Mouse (Mus musculus): ENCODE results near the gene Zbtb7b. TPM values are rescaled to one million over a fixed set of nuclear protein-coding genes. Genes with fewer than 3 reads are reported as not detected.
"Not testable (repeated sequence)": the region's sequence is repeated elsewhere in the genome, so short reads cannot be mapped to it uniquely, and the experiment has no call there.

The Zbtb7b gene
- 10 to 100 TPM; 10.9 to 18.6 TPM for total RNA-seq (2021)

DNA sequence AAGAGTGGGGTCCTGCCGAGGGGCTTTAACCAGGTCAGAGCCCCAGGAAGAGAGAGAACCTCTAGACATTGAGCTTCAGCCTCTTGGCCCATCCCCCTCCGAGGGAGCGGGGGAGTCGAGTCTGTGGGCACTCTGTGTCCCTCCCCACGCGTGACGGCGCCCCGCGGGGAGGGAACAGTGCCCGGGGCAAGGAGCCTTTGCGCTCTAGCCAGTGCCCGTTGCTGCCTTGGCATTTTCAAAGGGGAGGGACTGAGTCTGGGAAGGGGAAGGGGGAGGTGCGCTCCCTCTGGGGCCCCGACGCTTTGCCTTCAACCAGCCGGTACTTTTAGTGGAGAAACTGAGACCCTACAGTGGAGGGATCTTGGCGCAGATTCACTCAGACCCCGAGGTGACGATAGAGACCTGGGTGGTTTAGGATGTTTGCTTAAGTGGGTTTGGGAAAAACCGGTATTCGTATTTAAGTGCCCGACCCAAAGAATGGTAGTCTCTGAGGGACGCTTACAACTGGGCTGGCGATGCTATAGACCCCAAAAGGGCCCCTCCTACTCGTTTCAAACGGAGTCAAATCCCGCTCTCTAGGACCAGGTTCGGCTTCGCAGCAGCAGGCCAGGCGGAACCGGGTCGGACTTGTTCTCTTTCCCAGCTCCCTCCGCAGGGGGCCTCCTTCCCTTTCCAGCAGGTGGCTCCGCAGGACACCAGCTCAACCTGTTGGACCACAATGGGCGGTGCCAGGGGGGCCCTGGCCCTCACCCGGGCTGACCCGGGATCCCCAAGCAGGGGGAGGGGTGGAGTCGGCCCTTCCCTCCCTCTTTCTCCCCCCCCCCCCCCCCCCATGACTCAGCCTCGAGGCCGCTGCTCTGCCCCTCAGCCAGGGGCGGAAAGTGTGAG, at the start of gene Zbtb7b:
Gene Zbtb7b, minus strand, starts transcription at position 771 of the 888 bp plus-strand sequence.
- peak; percentile 49 to 60 for DNase-seq (ENCODE audit: low spot score in 2 of 2)
- intact Hi-C loops (cut with DNase I), result no loop called here

DNA sequence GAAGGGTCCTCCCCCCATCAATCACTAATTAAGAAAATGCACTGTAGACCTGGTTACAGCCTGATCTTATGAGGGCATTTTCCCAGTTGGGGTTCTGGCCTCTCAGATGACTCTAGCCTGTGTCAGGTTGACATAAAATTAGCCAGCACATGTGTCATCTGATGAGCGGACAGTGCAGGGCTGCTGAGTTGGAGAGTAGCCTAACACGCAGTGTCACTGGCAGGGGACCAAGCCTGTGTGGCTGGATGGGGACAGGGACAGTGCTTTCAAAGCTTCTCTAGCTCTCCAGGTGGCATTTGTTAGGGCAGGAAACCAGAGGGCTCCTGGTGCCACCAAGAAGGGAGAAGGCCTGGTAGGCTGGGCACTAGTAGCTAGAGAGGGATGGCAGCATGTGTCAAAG, 46.1 kb upstream of the Zbtb7b start:
- intact Hi-C loops (cut with DNase I), result no loop called here
- DNase-seq (ENCODE audit: low spot score in 2 of 2), result no peak

DNA sequence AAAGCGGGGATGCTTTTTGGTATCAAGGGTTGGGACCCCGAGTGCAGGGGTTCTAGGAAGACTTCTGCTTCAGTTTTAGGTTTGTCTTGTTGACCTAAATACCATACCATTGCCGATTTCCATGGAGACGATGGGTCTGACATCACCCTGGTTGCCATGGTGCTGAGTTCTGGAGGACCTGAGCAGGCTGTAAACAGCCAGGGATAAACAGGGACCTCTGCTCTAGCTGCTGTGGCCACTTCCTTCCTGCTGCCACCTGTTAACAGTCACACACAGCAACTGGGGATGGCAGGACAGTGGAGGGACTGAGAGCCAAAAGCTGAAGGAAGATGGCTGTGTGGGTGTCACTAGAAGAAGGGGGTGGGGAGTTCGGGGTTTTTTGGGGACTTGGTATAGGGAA, 42.7 kb upstream of the Zbtb7b start:
- no peak for DNase-seq (ENCODE audit: low spot score in 2 of 2)
- intact Hi-C loops (cut with DNase I), result no loop called here

DNA sequence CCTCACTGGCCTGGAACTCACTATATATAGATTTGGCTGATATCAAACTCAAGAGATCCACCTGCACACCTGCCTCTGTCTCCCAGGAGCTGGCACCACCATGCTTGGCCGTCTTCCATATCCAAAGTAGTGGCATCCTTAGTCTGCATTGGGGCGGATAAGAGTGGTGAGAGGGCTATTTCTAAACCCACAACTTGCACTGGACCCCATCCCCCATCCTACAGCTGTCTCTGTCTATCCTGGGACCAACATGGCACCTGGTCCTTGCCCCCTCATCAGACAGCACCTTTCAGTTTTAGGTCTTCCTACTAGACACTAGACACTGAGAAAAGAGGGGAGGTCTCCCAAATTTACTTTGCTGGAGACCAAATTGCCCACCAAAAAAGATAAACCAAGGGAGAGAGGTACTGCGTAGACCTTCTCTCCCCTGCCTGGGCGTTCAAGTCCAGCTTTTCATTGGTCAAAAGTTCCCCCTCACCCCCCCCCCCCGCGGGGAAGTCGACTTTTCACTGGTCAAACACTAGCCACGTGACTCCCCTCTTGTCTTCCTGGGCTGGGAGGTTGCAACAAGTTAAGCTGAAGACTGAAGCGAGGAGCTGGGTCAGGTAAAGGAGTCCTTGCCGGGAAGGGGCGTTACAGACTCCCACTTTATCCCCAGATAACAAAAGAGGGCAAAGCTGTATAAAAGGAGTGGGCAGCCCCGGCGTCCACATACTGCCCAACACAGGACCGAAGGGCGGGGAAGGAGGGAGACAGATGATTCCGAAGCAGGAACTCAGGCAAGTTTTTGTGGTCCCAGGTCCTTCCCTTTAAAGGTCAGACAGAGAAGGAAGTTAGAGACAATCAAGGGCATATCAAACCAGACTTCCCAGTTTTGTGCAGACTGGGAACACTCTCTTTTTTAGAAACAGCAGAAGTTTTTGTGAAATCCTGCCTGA, 41.9 kb upstream of the Zbtb7b start, which contains the start of gene Pbxip1:
Gene Pbxip1, plus strand, starts transcription at position 531 of the 938 bp plus-strand sequence.
- intact Hi-C loops (cut with DNase I), result no loop called here
- no peak for DNase-seq (ENCODE audit: low spot score in 2 of 2)

DNA sequence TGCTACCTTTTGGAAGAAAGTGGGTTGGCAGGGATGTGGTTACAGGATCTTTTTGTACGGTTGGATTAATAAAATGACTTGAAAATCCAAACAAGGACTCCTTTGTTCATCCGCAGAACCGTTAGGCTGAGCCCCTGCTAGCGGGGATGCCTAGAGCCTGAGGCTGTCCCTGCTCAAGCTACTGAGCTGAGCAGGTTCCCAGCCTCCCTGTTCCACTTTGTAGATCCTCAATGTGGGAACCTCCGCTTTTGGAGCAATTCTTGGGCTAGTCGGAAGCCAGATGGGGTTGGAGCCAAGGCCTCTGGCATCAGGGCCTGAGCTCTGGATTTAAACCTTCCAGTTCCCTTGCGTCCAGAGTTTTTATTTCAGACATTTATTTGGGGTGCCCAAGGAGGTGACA, 40.5 kb upstream of the Zbtb7b start:
- no peak for DNase-seq (ENCODE audit: low spot score in 2 of 2)
- intact Hi-C loops (cut with DNase I), result no loop called here

DNA sequence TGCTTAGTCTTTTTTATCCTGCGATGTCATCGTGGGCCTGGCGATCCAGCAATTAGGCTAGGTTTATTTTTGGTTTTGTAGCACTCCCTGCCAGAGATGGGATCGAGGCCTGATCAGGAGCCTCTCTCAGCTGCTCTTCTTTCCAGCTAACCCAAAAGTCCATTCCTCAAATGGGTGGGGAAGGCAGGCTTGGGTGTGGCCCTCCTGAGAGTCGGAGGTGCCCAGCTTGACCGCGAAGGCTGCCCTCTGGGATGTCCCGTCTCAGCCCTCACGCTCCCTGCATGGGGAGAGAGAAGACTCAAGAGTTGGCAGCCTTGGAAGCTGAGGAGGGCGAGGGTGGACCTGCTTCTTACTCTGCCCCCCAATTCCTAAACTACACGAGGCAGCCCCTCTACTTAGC, 40.0 kb upstream of the Zbtb7b start:
- DNase-seq (ENCODE audit: low spot score in 2 of 2), result no peak
- intact Hi-C loops (cut with DNase I), result no loop called here

DNA sequence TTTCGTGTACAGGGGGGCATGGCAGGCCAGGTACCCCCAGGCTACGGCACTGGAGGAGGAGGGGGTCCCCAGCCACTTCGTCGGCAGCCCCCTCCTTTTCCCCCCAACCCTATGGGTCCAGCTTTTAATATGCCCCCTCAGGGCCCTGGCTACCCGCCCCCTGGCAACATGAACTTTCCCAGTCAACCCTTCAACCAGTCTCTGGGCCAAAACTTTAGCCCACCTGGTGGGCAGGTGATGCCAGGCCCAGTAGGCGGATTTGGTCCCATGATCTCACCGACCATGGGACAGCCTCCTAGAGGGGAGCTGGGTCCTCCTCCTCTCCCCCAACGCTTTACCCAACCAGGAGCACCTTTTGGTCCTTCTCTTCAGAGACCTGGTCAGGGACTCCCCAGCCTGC, 38.0 kb upstream of the Zbtb7b start:
- intact Hi-C loops (cut with DNase I), result no loop called here
- no peak for DNase-seq (ENCODE audit: low spot score in 2 of 2)

DNA sequence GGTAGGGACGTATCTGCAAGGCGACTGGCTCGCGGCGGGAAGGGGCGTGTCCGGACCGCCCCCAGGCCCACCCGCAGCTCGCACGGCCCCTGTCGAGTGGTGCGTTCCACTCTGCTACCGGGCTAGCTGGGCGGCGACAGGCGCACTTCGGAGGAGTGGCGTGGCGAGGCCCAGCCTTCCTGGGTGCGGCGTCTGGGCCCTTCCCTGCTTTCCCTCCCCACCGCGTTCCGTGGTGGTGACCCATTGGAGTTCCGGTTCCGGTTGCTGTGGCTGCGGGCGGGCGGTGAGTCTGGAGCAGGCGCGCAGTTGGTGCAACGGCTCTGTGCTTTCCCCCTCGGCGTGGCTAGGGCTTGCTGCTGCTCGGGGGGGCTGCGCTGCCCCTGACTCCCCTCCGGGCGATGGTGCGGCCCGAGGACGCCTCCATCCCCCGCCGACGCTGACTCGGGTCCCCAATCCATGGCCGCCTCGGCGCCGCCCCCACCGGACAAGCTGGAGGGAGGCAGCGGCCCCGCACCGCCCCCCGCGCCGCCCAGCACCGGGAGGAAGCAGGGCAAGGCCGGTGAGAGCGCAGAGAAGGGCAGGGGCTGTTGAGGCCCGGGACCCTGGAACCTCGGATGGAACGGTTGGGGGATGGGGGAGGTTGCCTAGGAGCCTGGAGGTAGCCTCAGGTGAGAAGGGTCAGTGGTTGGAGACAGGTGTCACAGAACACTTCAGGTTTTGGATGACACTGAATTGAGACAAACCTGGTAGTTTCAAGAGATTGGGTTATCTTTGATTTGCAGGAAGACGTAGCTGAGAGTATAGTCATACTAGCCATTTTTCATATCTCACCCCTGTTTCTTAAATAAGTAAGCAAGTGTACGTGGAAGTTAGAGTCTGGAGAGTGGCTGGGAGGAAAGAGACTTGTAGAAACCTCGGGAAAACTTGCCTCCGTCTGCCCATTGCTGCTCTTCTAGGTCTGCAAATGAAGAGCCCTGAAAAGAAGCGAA, 35.9 kb upstream of the Zbtb7b start, which contains the start of gene Pygo2:
Gene Pygo2, plus strand, starts transcription at position 44 of the 989 bp plus-strand sequence.
- intact Hi-C loops (cut with DNase I), result no loop called here

DNA sequence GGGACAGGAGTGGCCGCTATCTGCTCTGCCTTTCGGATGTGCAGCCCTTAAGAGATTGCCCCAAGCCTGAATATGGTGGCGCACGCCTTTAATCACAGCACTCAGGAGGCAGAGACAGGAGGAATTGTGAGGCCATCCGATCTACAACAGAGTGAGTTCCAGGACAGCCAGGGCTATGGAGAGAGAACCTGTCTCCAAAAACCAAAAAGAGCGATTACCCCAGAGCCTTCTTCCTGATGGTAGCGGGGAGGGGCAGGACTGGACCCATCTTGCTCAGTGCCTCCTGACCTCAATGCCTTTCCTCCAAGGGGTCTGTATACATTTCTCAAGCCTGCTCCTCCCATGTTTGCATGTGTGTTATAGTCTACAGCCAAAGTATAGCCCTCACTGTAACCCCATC, 34.4 kb upstream of the Zbtb7b start:
- intact Hi-C loops (cut with DNase I); DNase-seq (ENCODE audit: low spot score in 2 of 2): not testable (repeated sequence)

More for the DNA sequence above, 35.9 kb upstream of the Zbtb7b start, which contains the start of gene Pygo2:
- peak; percentile 96 to 97 for DNase-seq (ENCODE audit: low spot score in 2 of 2)

DNA sequence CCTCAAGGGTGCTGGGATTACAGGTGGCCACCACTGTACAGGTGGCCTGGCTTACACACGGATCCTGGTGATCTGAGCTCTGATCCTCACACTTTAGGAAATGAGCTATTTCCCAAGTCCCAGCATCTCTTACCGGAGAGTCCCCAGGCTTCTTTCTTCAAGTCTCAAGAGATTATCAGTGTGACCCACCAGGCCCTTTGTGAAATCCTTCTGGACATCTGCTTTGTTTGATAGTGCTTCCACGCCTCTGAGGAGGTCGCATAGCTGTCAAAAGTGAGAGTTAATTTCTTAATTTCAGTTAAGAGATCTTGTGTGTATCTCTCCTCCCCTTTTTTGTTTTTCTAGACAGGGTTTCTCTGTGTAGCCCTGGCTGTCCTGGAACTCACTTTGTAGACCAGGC, 31.3 kb upstream of the Zbtb7b start:
- DNase-seq (ENCODE audit: low spot score in 2 of 2), result no peak
- intact Hi-C loops (cut with DNase I), result no loop called here

DNA sequence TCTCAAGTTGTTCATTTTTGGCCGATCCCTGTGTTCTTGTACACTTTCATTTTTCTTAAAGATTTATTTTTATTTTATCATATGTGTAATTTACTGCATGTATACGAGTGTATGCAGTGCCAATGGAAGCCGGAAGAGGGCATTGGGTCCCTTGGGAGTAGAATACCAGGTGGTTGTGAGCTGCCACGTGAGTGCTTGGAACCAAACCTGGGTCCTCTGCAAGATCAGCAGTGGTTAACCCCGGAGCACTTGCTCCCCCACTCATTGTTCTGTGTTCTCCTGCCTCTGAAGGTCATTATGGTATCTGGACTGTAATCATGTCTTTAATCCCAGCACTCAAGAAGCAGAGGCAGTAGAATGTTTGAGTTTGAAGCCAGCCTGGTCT, 30.6 kb upstream of the Zbtb7b start:
- no peak for DNase-seq (ENCODE audit: low spot score in 2 of 2)
- intact Hi-C loops (cut with DNase I), result no loop called here

DNA sequence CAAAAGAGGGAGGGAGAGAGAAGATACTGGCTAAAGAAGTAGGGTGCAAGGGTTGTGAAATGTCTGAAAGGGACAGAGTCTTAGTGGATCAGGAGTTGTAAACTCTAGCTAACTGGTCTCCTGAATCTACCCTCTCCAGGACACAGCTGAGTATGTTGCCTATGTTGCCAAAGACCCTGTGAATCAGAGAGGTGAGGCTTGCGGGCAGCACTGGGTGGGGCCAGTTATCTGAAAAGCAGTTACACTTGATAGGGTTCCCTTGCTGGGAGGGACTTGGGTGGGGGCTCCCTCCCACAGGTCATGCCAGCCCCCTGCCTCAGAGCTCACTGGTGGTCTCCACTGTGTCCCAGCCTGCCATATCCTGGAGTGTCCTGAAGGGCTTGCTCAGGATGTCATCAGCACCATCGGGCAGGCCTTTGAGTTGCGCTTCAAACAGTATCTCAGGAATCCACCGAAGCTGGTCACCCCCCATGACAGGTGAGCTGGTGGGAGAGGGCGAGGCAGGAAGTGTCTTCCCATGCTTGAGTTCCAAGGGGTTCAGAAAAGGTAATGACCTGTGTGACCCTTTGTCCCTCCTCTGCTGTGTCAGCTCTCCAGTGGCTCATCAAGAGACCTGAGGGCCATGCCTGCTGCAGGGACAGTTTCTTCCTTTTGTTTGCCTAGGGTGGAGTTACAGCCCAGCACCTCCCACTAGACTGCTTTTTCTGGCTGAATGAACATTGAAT, 30.0 kb upstream of the Zbtb7b start:
- intact Hi-C loops (cut with DNase I), result no loop called here
- no peak for DNase-seq (ENCODE audit: low spot score in 2 of 2)

DNA sequence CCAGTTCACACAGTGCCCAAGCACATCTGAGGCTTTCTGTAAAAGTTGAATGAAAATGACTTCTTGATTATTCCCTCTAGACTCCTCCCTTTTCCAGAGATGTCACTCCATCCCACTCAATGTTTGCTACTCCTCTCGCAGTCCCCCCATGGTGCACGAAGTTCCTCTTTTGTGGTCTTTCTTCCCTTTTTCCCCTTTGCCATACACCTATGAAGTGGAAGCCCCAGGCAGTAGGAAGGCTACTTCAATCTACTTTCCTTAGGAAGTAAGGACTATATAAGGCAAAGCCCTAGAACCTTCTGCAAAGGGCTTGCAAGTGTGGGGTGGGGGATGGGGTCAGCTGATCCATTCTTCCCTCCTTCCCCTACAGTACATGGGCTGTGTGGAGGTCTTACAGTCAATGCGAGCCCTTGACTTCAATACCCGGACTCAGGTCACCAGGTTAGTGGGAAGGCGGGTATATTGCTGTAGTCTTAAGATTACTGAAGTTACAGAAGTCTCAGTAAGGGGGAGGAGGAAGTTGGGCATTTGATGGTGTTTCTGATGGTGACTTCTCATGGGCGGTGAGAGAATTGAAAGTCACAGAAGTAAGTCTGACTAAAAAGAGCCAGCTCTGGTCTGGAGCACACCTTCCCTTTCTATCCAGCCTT, 28.1 kb upstream of the Zbtb7b start:
- DNase-seq (ENCODE audit: low spot score in 2 of 2), result no peak
- intact Hi-C loops (cut with DNase I), result no loop called here

DNA sequence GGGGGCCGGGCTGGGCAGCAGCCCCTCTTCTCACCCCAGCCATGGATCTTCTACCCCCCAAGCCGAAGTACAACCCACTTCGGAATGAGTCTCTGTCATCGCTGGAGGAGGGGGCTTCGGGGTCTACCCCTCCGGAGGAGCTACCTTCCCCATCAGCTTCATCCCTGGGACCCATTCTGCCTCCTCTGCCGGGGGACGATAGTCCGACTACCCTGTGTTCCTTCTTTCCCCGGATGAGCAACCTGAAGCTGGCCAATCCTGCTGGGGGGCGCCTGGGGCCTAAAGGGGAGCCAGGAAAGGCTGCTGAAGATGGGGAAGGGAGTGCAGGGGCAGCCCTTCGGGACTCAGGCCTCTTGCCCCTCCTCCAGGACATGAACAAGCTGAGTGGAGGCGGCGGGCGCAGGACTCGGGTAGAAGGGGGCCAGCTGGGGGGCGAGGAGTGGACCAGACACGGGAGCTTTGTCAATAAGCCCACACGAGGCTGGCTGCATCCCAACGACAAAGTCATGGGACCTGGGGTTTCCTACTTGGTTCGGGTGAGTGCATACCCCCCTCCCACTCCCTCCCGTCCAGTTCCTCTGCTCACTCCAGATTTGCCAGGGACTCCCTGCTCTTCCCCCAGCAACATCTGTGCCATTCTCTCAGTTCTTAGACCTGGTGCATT, 27.4 kb upstream of the Zbtb7b start:
- intact Hi-C loops (cut with DNase I), result no loop called here
- DNase-seq (ENCODE audit: low spot score in 2 of 2), result no peak

DNA sequence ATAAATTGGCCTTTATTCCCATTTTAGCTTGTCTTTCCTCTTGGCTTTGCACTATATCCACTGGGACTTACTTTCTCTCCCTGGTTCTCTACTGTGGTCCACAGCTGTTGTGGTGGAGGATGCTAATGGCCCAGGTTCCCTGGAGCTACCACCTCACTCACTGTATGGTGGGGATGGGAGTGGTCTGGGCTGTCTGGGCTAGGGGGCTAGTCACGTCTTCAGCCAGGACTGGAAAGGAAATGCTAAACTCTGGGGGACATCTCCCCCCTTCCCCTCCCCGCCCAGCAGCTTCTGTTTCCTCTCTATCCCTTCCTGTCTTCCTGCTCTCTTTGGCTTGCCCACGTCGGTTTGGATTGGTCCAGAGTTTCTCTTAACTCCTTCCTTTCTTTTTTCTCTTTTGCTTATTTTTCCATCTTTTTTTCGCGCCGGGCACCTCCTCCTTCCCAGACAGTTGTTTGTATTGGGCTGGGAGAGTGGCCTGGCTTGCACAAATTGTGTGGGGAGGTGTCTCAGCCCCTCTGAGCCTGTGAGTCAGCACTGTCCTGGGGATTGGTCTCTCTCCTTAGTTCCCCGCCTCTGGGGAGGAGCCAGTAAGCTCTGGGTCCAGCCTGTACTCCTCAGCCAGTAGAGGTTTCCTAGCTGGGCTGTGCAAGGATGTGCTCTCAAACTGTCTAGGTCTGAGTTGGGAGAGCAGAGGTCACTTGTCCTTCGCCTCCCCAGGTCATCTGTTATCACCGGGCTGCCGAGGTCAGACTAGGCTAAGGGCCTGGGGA, 26.6 kb upstream of the Zbtb7b start:
- peak; percentile 63 to 70 for DNase-seq (ENCODE audit: low spot score in 2 of 2)
- intact Hi-C loops (cut with DNase I), result no loop called here

DNA sequence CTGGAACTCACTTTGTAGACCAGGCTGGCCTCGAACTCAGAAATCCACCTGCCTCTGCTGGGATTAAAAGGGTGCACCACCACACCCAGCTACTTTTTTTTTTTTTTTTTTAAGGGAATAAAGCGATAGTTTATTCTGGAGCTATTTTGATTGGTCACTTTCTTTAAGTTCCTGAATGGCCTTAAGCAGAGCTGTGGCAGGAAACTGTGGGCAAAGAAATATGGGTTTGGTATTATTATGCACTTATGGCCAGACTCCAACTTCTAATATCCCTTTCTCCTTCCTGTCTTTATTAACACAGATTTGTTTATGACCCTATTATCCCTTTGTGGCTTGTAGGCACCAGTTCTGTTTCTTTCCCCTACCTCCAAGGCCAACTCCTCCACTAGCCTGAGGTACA, 25.8 kb upstream of the Zbtb7b start:
- DNase-seq (ENCODE audit: low spot score in 2 of 2), result no peak
- intact Hi-C loops (cut with DNase I), result no loop called here

DNA sequence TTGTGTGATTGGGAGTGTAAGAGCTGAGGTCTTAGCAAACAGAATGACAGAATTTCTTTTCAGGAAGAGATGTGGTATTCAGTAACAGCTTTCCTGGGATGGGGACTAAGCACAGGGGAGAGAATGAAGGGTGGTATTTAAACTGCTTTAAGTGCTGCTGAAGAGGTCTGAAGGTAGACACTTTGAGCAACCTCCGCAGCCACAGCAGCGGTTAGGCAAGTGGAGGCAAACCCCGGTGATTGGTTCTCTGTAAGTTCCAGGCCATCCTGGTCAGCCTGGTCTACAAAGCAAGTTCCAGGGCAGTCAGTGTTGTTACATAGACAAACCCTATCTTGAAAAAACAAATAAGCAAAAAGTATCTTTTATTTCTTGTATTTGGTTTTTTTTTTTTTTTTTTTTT, 25.4 kb upstream of the Zbtb7b start:
- intact Hi-C loops (cut with DNase I), result no loop called here
- DNase-seq (ENCODE audit: low spot score in 2 of 2), result no peak
